Mouse (Mus musculus): ENCODE results near the gene Stmn1. TPM values are rescaled to one million over a fixed set of nuclear protein-coding genes. Genes with fewer than 3 reads are reported as not detected.

Gene Stmn1
- polyA plus RNA-seq, 1 experiment from 2014 or later, result 1,729 TPM

GRCm38 (mm10) chr4:134467435-134468214, 495 bp upstream of the Stmn1 start:
- WGBS, result 1% methylated on average over 31 of the region's 31 CpGs
- peak overlapping the region; percentile 81 for H3K27ac ChIP-seq (ENCODE audit: low read length)
- H3K9ac ChIP-seq (ENCODE audit: low read length), result peak overlapping the region; percentile 93
- H3K27me3 ChIP-seq (ENCODE audit: control insufficient read depth, insufficient read depth, low read depth, low read length), result no peaks in the 10 kb centered on the region
- ATAC-seq (ENCODE audit: low read depth), result peak; percentile 13
- H3K36me3 ChIP-seq (ENCODE audit: control insufficient read depth, insufficient read depth, low read length), result peaks cover 16% of the 10 kb centered on the region
- peaks cover 10% of the 10 kb centered on the region for H3K4me1 ChIP-seq (replicated peaks; ENCODE audit: control insufficient read depth, insufficient read depth, low read length)
- H3K4me3 ChIP-seq (ENCODE audit: low read length), result peak overlapping the region; percentile 92
- H3K4me2 ChIP-seq (ENCODE audit: low read depth, low read length), result peak overlapping the region; percentile 94
- 0 out of 2 replicates have a peak, but pooled peaks cover 2% of the 10 kb centered on the region for H3K9me3 ChIP-seq (ENCODE audit: control insufficient read depth, low read length)

GRCm38 (mm10) chr4:134468578-134469266, 602 bp downstream of the Stmn1 start:
- 0% methylated on average over 48 of the region's 68 CpGs for WGBS
- Histone ChIP-seq H3K9ac (ENCODE audit: low read length) (peak overlapping the region; percentile 93), H3K36me3 (ENCODE audit: control insufficient read depth, insufficient read depth, low read length) (peaks cover 19% of the 10 kb centered on the region), H3K9me3 (ENCODE audit: control insufficient read depth, low read length) (0 out of 2 replicates have a peak, but pooled peaks cover 2% of the 10 kb centered on the region), H3K27me3 (ENCODE audit: control insufficient read depth, insufficient read depth, low read depth, low read length) (no peaks in the 10 kb centered on the region), H3K4me1 (replicated peaks; ENCODE audit: control insufficient read depth, insufficient read depth, low read length) (peaks cover 10% of the 10 kb centered on the region), H3K4me2 (ENCODE audit: low read depth, low read length) (peak overlapping the region; percentile 78), H3K27ac (ENCODE audit: low read length) (peak overlapping the region; percentile 96), H3K4me3 (ENCODE audit: low read length) (peak overlapping the region; percentile 92)
- peak; percentile 90 for ATAC-seq (ENCODE audit: low read depth)

GRCm38 (mm10) chr4:134469341-134469796, 1.2 kb downstream of the Stmn1 start:
- H3K4me2 ChIP-seq (ENCODE audit: low read depth, low read length), result peak overlapping the region; percentile 78
- H3K9ac ChIP-seq (ENCODE audit: low read length), result peak overlapping the region; percentile 93
- 6% methylated on average over 6 of the region's 6 CpGs for WGBS
- H3K36me3 ChIP-seq (ENCODE audit: control insufficient read depth, insufficient read depth, low read length), result peaks cover 26% of the 10 kb centered on the region
- no peaks in the 10 kb centered on the region for H3K27me3 ChIP-seq (ENCODE audit: control insufficient read depth, insufficient read depth, low read depth, low read length)
- ATAC-seq (ENCODE audit: low read depth), result peak; percentile 5; the same call in 1 of the 2 replicates
- H3K4me3 ChIP-seq (ENCODE audit: low read length), result peak overlapping the region; percentile 92
- H3K27ac ChIP-seq (ENCODE audit: low read length), result peak overlapping the region; percentile 52; the same call in 1 of the 2 replicates
- 0 out of 2 replicates have a peak, but pooled peaks cover 2% of the 10 kb centered on the region for H3K9me3 ChIP-seq (ENCODE audit: control insufficient read depth, low read length)
- H3K4me1 ChIP-seq (replicated peaks; ENCODE audit: control insufficient read depth, insufficient read depth, low read length), result peaks cover 10% of the 10 kb centered on the region

GRCm38 (mm10) chr4:134469985-134470384, 1.9 kb downstream of the Stmn1 start:
- no peak for ATAC-seq (ENCODE audit: low read depth)
- H3K4me2 ChIP-seq (ENCODE audit: low read depth, low read length), result peak overlapping the region; percentile 78
- no peaks in the 10 kb centered on the region for H3K27me3 ChIP-seq (ENCODE audit: control insufficient read depth, insufficient read depth, low read depth, low read length)
- H3K4me1 ChIP-seq (replicated peaks; ENCODE audit: control insufficient read depth, insufficient read depth, low read length), result peaks cover 10% of the 10 kb centered on the region
- H3K36me3 ChIP-seq (ENCODE audit: control insufficient read depth, insufficient read depth, low read length), result peaks cover 31% of the 10 kb centered on the region
- H3K9ac ChIP-seq (ENCODE audit: low read length), result peak overlapping the region; percentile 54; the same call in 1 of the 2 replicates
- WGBS, result 53% methylated on average over 3 of the region's 3 CpGs
- H3K27ac ChIP-seq (ENCODE audit: low read length), result no peak overlapping the region
- H3K4me3 ChIP-seq (ENCODE audit: low read length), result peak overlapping the region; percentile 92
- H3K9me3 ChIP-seq (ENCODE audit: control insufficient read depth, low read length), result 0 out of 2 replicates have a peak, but pooled peaks cover 2% of the 10 kb centered on the region

- Histone ChIP-seq H3K4me3 (ENCODE audit: low read length) (no peak overlapping the region), H3K4me2 (ENCODE audit: low read depth, low read length) (no peak overlapping the region), H3K27me3 (ENCODE audit: control insufficient read depth, insufficient read depth, low read depth, low read length) (no peaks in the 10 kb centered on the region), H3K9me3 (ENCODE audit: control insufficient read depth, low read length) (0 out of 2 replicates have a peak, but pooled peaks cover 2% of the 10 kb centered on the region), H3K4me1 (replicated peaks; ENCODE audit: control insufficient read depth, insufficient read depth, low read length) (peaks cover 10% of the 10 kb centered on the region), H3K36me3 (ENCODE audit: control insufficient read depth, insufficient read depth, low read length) (peaks cover 37% of the 10 kb centered on the region), H3K9ac (ENCODE audit: low read length) (no peak overlapping the region), H3K27ac (ENCODE audit: low read length) (no peak overlapping the region)
- no peak for ATAC-seq (ENCODE audit: low read depth)
Observed at GRCm38 (mm10) chr4:134471469-134471868, 3.3 kb downstream of the Stmn1 start.

GRCm38 (mm10) chr4:134473764-134474163, 5.6 kb downstream of the Stmn1 start:
- Histone ChIP-seq H3K4me1 (replicated peaks; ENCODE audit: control insufficient read depth, insufficient read depth, low read length) (peaks cover 5% of the 10 kb centered on the region), H3K9me3 (ENCODE audit: control insufficient read depth, low read length) (0 out of 2 replicates have a peak, but pooled peaks cover 2% of the 10 kb centered on the region), H3K36me3 (ENCODE audit: control insufficient read depth, insufficient read depth, low read length) (peaks cover 37% of the 10 kb centered on the region), H3K27ac (ENCODE audit: low read length) (no peak overlapping the region), H3K4me3 (ENCODE audit: low read length) (no peak overlapping the region), H3K9ac (ENCODE audit: low read length) (no peak overlapping the region), H3K27me3 (ENCODE audit: control insufficient read depth, insufficient read depth, low read depth, low read length) (no peaks in the 10 kb centered on the region; the same call in 1 of the 2 replicates), H3K4me2 (ENCODE audit: low read depth, low read length) (no peak overlapping the region)
- 80% methylated on average over 4 of the region's 4 CpGs for WGBS
- no peak for ATAC-seq (ENCODE audit: low read depth)

- Histone ChIP-seq H3K4me2 (ENCODE audit: low read depth, low read length) (no peak overlapping the region), H3K9me3 (ENCODE audit: control insufficient read depth, low read length) (0 out of 2 replicates have a peak, but pooled peaks cover 2% of the 10 kb centered on the region), H3K36me3 (ENCODE audit: control insufficient read depth, insufficient read depth, low read length) (peaks cover 37% of the 10 kb centered on the region), H3K27ac (ENCODE audit: low read length) (no peak overlapping the region), H3K27me3 (ENCODE audit: control insufficient read depth, insufficient read depth, low read depth, low read length) (no peaks in the 10 kb centered on the region; the same call in 1 of the 2 replicates), H3K9ac (ENCODE audit: low read length) (no peak overlapping the region), H3K4me3 (ENCODE audit: low read length) (no peak overlapping the region), H3K4me1 (replicated peaks; ENCODE audit: control insufficient read depth, insufficient read depth, low read length) (peaks cover 5% of the 10 kb centered on the region)
- no peak for ATAC-seq (ENCODE audit: low read depth)
- 78% methylated on average over 8 of the region's 8 CpGs for WGBS
Observed at GRCm38 (mm10) chr4:134474240-134474639, 6.1 kb downstream of the Stmn1 start.

- no peaks in the 10 kb centered on the region for H3K9me3 ChIP-seq (ENCODE audit: control insufficient read depth, low read length)
- no peak overlapping the region for H3K9ac ChIP-seq (ENCODE audit: low read length)
- H3K4me2 ChIP-seq (ENCODE audit: low read depth, low read length), result no peak overlapping the region
- no peak overlapping the region for H3K4me3 ChIP-seq (ENCODE audit: low read length)
- H3K27me3 ChIP-seq (ENCODE audit: control insufficient read depth, insufficient read depth, low read depth, low read length), result no peaks in the 10 kb centered on the region; the same call in 1 of the 2 replicates
- WGBS, result 81% methylated on average over 8 of the region's 8 CpGs
- no peak overlapping the region for H3K27ac ChIP-seq (ENCODE audit: low read length)
- ATAC-seq (ENCODE audit: low read depth), result no peak
- peaks cover 26% of the 10 kb centered on the region for H3K36me3 ChIP-seq (ENCODE audit: control insufficient read depth, insufficient read depth, low read length)
- 0 out of 2 replicates have a peak, but pooled peaks cover 2% of the 10 kb centered on the region for H3K4me1 ChIP-seq (replicated peaks; ENCODE audit: control insufficient read depth, insufficient read depth, low read length)
Observed at GRCm38 (mm10) chr4:134476899-134477298, 8.8 kb downstream of the Stmn1 start.

GRCm38 (mm10) chr4:134478031-134478430, 9.9 kb downstream of the Stmn1 start:
- Histone ChIP-seq H3K27ac (ENCODE audit: low read length) (no peak overlapping the region), H3K4me3 (ENCODE audit: low read length) (no peak overlapping the region), H3K4me1 (replicated peaks; ENCODE audit: control insufficient read depth, insufficient read depth, low read length) (0 out of 2 replicates have a peak, but pooled peaks cover 2% of the 10 kb centered on the region), H3K9me3 (ENCODE audit: control insufficient read depth, low read length) (no peaks in the 10 kb centered on the region), H3K36me3 (ENCODE audit: control insufficient read depth, insufficient read depth, low read length) (peaks cover 19% of the 10 kb centered on the region), H3K4me2 (ENCODE audit: low read depth, low read length) (no peak overlapping the region), H3K9ac (ENCODE audit: low read length) (no peak overlapping the region), H3K27me3 (ENCODE audit: control insufficient read depth, insufficient read depth, low read depth, low read length) (no peaks in the 10 kb centered on the region; the same call in 1 of the 2 replicates)
- 5% methylated on average over 9 of the region's 9 CpGs for WGBS
- peak; percentile 55; the same call in 1 of the 2 replicates for ATAC-seq (ENCODE audit: low read depth)

Data from lung, embryonic 16.5 days (tissue).